Mouse (Mus musculus) thymus, adult 2 months (tissue): ENCODE data around the gene Chmp4b.

ENCODE experiments used
- CTCF ChIP-seq: fragments of 200-500 bp; IDR thresholded peaks from 2 replicates; pipeline ENCODE4 v1.5.1; 2012; ENCODE audit warnings: mild to moderate bottlenecking, control low read depth, low read length, moderate library complexity, borderline replicate concordance; ENCODE audit not compliant: control insufficient read depth, poor library complexity, insufficient read depth; ENCODE audit errors: extremely low read depth
- POLR2A ChIP-seq: fragments of 200-500 bp; IDR thresholded peaks from 2 replicates; pipeline ENCODE4 v1.6.1; 2012; ENCODE audit warnings: mild to moderate bottlenecking, low read length, control low read depth, moderate library complexity; ENCODE audit not compliant: control insufficient read depth, poor library complexity, insufficient read depth; ENCODE audit errors: extremely low read depth

GRCm38 (mm10) chr2:154696660-154697059 is 45.2 kb downstream of the Chmp4b start:
- no peak for TF ChIP-seq CTCF
- TF ChIP-seq POLR2A: no peak
